Mouse (Mus musculus) CD8-positive naive resting alpha-beta T cell, adult 2 months (primary cell): ENCODE measurements around the gene Nkain2.
"Not testable (repeated sequence)": the region's sequence is repeated elsewhere in the genome, so short reads cannot be mapped to it uniquely, and the experiment has no call there.

Source experiments
- DNase-seq, 2 experiments: peaks; one replicate each; pipeline ENCODE4 v3.0.0; 2022; ENCODE audit warnings: low read depth in 2 of 2, low spot score in 2 of 2

The Nkain2 gene

DNA sequence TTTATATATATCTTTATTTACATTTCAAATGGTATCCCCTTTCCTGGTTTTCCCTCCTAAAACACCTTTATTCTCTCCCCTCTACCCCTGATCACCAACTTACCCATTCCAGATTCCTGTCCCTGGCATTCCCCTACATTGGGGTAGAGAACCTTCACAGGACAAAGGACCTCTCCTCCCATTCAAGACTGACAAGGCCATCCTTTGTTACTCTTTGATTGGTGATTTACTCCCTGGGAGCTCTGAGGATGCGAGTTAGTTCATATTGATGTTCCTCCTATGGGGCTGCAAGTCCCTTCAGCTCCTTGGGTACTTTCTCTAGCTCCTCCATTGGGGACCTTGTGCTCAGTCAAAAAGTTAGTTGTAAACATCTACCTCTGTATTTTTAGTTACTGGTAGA lies 798.9 kb downstream of the Nkain2 start:
- no peak for DNase-seq

DNA sequence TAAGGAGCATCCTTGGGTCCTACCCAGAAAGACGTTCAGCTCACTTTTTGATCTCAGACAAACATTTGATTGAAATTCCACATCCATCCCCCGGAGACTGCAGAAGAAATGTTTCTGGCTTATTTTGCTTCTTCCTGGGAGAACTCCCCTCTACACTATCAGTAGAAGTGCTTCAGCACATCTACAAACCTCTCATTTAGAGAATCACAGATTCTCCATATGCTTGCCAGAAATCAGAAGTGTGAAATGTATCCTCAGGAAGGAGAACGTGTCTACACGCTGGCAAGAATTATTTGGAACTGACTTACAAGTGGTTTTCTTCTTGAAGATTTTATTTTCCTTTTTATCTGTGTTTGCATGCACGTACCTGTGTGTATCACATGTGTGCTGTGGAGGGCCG lies 829.9 kb downstream of the Nkain2 start:
- no peak for DNase-seq

DNA sequence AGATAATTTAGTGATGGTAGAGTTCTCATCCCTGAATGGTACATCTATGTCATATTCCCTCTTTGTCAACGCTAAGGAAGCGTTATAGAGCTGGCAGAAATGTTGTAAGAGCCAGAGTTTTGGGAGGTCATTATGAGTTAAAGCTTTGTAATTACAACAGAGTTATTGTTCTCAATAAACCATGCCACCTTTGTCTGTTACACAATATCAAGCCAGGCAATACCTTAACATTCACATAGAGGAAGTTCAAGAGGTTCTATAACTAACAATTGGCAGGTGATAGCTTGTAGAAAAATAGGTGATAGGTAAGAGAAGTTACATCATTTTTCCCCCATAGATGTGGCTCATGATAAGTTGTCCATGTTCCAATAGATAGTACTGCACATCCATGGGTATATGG lies 832.0 kb downstream of the Nkain2 start:
- no peak for DNase-seq

DNA sequence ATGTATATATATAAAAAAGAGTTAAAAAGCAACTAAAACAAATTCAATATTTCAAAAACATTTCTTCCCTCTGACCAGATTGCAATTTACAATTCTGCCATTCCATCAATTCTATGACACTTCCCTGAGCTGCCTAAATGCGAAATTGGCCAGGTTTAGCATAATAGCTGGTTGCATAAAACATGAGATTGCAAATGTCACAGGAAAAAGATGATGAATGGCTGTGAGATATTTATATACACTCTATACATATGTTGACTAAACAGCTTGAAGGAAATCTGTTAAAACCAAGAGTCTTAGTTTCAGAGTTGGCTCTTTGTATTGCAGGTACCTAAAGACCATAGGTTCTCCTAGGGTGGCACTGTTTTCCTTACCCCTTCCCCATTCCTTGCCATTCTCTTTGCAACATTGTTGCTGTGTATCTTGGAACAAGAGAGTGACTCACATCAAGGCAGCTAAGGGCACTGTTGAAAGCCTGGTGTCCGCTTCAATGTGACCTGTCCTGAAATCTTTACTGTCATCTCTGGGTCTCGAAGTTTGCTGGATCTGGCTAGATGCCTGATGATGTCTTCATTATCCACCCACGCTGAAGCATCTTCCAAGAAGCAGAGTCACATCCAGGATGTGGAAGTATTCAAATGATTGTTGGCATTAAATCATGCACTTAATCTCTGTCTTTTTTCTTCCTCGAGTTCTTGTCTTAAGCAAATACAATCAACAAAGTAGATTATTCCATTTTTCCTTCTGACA lies 837.5 kb downstream of the Nkain2 start:
- no peak for DNase-seq

DNA sequence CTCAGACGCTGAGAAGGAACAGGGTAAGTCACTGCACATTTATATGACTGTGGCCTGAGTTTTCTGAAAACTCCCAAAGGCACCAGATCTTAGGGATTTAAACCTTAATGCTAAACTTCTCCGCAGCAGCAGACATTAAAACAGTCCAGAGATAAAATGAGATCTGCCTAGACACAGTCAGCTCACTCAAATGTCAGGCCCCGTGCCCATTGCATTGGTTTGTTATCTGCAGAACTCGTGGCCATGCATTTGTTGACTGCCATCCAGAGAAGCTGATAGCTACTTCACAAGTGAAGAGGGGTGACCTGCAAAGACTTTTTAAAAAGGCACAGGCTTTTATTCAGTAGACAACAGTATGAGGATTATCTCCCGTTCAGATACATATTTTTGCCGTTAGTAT lies 838.2 kb downstream of the Nkain2 start:
- no peak for DNase-seq

DNA sequence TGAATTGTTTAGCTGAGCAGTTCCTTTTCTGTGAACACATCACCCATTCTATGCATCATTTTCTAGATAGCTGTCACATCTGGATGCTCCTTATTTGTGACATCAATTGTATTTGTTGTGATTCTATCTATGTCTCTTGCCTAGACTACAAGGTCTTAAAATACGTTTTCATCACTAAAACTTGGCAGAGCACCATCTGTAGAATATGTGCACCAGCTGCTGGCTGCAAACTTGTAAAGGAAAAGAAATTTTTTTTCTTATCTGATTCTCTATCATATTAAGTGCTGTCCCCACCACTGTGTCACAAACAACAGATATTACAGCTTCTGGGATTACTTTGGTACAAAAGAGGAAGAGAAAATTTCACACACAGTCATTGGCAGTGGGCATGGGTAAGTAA lies 860.3 kb downstream of the Nkain2 start:
- no peak for DNase-seq

DNA sequence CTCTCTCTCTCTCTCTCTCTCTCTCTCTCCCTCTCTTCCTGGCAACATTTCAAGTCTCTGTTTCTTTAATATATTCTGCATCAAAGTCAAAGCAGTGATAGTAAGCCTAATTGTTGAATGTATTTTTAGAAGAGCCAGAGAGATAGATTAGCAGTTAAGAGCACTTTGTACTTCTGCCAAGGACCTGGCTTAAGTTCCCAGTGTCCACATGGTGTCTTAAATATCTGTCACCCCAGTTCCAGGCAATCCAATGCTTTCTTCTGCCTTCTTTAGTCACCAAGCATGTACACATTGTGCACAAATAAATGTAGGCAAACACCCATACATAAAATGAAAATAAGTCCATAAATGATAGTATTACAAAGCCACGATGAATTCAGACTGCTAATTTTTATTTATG lies 871.9 kb downstream of the Nkain2 start:
- no peak for DNase-seq

DNA sequence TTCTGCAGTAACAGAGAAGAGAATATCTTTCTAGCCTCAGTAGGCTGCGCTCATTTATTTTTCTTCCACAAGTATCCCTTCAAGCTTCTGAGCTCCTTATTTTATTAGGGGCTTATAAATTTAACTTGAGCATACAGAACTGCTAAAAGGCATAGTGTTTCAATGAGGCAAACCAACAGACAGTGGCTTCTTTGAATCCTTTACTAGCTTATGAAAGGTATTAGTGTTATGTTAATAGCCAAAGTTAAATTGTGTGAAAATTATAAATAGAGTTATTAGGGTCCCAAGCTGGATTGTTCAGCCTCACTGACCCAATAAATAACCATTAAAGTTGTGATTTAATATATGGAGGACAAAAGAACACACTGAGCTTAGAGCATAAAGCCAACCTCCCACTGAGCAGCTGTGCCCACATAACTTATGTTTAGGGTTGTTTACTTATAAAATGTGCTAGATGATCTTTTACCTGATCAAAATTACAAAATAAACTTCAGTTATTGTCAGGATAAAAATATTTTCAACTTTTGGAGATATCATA lies 889.0 kb downstream of the Nkain2 start:
- DNase-seq, result no peak

DNA sequence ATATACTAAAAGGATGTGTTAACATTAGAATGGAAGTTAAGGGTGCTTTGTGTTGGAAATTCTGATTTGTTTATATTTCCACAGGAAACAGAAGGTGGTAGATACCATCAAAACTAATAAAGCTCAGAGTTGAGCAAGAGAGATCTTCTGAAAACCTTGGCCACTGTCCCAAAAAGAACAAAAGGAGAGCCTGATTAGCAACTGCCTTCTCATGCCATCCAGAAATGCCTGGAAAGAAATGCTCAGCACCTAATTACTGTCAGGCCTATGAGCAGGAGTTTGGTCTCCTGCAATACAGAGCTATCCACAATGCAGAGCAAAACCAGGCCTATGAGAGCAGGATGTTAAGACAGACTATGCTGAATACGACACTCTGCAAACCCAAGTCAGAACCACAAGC lies 897.1 kb downstream of the Nkain2 start:
- no peak for DNase-seq

DNA sequence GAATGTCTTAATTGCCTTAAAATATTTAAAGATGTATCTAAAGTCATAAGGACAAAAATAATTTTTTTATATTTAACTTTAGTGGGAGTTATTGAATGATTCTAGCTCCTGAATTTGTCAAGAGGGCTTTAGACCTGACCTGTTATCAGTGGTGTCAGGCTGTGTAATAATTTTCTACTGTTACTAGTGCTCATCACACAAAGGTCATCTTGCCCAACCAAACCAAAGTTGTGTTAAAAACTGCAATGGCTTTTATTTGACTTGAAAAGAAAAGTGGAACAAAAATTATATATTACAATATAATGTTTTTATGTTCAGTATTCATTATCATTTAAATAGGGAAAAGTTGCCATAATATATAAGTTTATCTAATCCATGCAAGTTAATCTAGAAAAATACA lies 911.9 kb downstream of the Nkain2 start:
- DNase-seq, result no peak

DNA sequence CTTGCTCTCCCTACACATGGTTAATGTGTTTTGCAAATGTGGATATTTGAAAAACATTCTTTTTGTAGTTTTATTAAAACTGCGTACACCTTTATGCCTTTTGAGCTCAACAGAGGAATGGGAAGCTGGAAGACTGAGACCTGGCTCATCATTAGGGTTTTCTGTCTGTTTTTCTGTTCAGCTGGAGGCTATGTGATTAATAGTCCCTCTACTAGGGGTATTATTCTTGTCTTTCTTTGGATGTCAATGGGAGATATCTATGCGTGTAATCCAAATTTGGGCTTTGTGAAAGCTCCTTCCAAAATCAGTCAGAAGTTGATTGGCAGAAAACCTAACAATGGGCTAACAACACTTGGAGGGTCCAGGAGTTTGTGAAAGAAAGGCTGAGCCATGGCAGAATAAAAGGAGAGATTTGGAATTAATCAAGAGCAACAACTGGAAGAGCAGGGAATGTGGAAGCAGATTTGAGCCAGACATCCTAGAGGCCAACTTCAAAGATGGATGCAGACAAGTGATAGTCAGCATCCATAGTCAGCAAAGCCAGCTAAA lies 943.0 kb downstream of the Nkain2 start:
- DNase-seq, result no peak

DNA sequence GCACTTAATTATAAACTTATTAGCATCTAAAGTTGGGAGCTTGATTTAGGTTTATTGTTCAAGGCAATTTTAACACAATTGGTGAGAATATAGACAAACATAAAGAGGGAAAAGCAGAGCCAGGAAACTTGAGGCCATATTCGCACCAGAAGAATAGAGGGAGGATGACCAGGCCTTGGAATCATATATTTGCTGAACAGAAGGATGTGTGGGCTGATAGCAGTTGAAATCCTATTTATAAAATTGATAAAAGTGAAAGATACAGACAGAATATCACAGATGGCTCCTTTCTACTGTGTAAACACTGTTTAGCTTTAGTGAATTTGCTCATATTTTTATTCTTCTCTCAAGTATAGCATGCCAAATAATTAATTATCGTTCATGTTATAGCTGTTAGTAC lies 958.3 kb downstream of the Nkain2 start:
- DNase-seq, result no peak

DNA sequence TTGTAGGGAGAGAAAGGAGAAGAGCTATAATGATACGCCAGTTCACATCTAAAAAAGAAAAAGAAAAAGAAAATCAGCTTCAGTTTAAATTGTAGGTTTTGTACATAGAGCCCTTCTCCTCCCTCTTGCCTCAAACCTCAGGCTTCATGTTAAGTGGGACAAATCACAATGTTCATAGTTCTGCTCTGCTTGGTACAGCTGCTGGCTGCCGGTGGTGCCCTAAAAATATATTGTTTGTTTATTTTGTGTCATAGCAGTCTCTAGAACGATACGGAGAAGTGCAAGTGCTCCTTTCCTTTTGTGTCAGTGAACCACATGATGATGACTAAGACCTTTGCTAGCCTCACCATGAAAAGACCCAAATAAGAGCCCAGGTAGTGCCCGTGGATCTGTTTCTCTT lies 962.6 kb downstream of the Nkain2 start:
- no peak for DNase-seq

DNA sequence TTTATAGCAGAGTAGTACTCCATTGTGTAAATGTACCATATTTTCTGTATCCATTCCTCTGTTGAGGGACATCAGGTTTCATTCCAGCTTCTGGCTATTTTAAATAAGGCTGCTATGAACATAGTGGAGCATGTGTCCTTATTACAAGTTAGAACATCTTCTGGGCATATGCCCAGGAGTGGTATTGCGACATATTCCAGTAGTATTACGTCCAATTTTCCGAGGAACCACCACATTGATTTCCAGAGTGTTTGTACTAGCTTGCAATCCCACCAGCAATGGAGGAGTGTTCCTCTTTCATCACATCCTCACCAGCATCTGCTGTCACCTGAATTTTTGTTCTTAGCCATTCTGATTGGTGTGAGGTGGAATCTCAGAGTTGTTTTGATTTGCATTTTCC lies 969.4 kb downstream of the Nkain2 start:
- not testable (repeated sequence) for DNase-seq

DNA sequence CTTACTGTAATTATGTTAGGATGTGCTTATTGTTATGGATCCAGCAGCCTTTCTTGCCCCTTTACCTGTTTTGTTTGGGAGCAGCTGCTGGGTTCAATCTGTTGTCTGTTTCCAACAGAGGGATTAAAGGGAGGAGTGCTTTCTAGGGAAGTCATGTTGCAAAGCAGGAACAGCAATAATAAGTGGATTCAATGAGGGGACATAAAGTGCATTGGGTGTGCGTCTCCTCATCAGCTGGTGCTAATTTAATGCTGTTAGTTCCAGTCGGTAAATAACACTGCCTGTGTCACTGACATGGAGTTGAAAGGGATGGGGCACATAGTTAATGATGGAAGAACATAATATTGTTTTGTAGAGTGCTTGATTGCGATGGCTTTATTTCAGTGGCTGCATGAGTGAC lies 982.8 kb downstream of the Nkain2 start:
- DNase-seq, result no peak

DNA sequence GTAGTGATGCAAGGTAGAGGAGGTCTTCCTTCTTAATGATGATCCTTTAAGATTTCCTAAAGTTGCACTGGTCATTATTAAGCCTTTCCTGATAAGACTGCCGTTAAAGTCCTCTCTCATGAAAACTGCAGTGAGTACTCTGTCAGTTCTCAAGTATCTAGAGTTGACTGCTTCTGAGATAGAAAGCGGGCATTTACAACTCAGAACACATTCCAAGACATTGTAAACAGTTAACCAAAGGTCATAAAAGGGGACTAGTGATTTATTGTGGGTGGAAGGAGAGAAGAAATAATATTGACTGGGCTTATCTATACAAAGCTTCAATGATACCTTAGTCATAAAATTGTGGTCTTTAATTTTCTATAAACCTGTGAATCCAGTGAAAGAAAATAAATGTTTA lies 990.8 kb downstream of the Nkain2 start:
- DNase-seq, result no peak

DNA sequence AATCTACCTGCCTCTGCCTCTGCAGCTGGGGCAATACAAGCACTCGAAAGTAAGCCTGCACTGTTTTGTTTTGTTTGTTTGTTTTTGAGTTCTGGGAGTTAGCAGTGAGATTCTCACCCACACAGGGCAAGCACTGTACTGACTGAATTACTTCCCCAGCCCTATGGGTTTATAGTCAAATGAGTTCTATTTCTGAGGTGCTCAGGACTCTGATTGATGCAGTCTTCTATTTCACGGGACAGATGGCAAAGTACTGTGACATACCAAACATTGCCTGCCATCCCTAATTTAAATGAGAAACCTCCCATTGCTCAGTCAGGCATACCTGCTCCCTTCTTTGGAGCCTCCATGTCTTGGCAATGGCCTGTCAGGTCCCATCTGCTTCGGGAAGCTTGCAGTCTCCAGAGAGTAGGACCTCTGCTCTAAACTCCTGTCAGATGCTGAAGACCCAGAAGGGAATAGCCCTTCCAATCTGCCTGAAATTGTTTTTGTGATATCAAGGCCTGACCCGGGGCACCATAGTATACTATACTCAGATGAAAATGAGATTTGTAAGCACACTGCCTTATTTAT lies 1016.9 kb downstream of the Nkain2 start:
- DNase-seq, result no peak

DNA sequence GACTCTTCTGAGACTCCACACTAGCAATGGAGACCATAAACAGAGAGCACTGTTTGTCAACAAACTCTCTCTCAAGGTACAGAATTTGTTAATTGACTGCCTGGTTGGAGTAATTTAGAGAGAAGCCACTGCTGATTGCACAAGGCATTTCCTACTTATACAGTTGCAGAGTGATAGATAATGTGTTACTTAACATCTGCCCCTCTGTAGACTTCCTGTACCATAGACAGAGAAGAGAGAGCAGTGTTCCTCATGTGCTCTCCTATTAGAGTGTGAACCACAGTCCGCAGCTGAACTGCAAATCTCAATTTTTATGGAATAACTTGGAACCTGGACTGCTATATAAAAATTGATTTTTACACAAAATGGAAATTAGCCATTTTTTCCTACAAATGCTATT lies 1022.0 kb downstream of the Nkain2 start:
- DNase-seq, result no peak

DNA sequence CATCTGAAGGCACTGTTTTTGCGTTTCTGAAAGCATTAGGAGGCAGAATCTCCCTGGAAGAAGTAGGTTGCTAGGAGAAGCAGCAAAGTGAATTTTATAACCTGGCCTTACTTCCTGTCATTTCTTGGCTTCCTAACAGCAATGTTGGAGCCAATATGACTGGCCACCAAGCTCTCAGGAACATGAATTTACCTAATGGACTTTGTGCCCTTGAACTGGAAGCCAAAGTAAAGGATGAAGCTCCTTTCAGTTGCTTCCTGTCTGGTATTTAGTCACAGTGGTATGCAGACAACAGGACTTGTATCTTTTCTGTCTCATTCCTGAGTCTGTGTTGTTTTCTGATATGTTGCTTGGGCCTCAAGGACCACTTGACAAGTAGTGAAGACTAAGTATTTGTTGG lies 1063.2 kb downstream of the Nkain2 start:
- no peak for DNase-seq

DNA sequence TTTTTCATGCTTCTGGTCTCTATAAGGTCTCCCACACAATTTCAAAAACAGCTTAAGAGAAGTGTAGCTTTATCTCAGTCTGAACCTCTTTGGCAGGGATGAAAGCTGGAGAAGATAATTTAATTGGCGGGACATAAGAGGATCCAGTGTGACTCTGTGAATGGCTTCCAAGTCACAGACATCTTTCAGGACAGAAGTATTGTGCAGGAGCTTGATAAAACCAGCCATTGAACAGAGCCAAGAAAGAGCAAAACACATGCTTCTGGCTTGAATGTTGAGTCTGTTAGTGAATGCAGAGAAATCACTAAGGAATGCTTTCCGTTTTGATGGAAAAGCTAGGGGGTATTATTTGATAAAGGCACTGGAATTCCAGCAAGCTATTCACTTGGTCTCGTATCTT lies 1077.7 kb downstream of the Nkain2 start:
- DNase-seq, result no peak

DNA sequence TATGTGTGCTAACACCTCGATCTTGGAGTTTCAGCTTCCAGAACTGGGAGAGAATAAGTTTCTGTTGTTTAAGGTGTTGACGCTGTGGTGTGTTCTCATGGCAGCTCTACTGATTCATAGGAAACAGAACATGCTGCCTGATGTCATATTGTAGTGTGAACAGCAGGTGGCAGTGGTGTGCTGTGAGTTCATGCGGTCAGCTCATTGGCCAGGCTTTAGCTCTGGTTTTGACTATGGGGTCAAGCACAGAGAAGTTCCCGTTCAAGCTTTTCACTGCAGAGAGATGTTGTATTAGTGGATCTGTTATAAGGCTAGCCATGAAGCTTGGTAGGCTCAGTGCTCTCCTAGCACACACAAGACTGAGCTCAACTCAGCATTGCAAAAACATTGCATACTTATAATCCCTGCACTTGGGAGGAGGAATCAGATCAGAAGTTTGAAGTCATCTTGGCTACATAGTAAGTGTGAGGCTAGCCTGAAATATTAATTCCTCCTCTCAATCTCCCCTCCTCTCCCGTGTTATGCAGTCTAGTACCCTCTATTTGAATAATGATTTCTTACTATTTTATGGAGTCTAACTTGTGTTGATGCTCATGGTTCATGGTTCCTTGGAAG lies 1147.7 kb downstream of the Nkain2 start:
- no peak for DNase-seq

DNA sequence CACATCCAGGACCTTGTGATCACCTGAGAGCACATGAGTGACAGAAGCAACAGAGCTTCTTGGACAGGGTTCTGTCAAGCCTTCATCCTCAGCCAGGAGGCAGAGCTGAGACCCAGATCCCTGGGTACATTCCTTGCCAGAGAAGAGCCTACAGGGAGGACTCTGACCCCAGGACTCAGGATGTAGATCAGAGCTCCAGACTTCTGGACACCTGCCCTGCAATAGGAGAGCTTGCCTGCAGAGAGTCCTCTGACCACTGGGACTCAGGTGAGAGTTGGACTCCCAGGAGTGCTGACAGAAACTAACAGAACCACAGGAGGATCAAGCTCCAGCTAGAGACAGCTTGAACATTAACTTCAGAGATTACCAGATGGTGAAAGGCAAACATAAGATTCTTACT lies 1162.2 kb downstream of the Nkain2 start:
- no peak for DNase-seq
